Mouse (Mus musculus): ENCODE results near the gene Drc3.

DNA sequence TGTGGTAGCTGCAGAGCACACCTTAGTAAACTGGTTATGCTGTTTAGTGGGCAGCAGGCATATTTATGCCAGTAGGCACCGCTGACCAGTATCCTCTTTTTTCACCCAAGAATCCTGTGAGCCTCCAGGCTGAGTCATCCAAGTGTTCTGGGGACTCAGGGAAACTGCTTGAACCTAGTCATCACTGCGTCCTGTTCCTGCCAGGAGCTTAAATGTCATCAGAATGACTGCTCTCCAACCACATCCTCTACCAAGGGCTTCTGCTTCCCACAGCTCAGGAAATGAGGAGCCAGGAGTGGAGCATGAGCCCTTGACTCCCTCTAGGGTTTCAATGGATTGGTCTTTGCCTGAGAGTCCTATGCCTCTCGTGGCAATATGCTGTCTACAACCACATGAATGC lies 83.5 kb downstream of the Drc3 start:
- TF ChIP-seq POLR2A (IDR thresholded peaks at IDR 0.05; ENCODE audit: insufficient read length, low read depth) = no peak
- TF ChIP-seq MYOG (IDR thresholded peaks at IDR 0.05; ENCODE audit: control insufficient read depth in 1 of 3, insufficient read depth in 1 of 3, insufficient read length in 2 of 3, low read depth in 2 of 3) = no peak
- no peak for TF ChIP-seq MYOD1 (IDR thresholded peaks at IDR 0.05; ENCODE audit: control insufficient read depth in 1 of 3, insufficient read length in 2 of 3, low read depth in 2 of 3)
- TF ChIP-seq POLR2AphosphoS2 (IDR thresholded peaks at IDR 0.05; ENCODE audit: insufficient read length, low read depth) = no peak
- no peak for TF ChIP-seq TCF12 (IDR thresholded peaks at IDR 0.05; ENCODE audit: insufficient read depth, poor library complexity, severe bottlenecking)
- no peak for TF ChIP-seq MAX (IDR thresholded peaks at IDR 0.05; ENCODE audit: low read depth)
- TF ChIP-seq USF1 (IDR thresholded peaks at IDR 0.05; ENCODE audit: low read depth) = no peak
- no peak for TF ChIP-seq TCF3 (IDR thresholded peaks at IDR 0.05; ENCODE audit: insufficient read length, low read depth)
- no peak for TF ChIP-seq CEBPB (IDR thresholded peaks at IDR 0.05; ENCODE audit: insufficient read depth, poor library complexity, severe bottlenecking)
